Mouse (Mus musculus): ENCODE data around the gene Svop. TPM values are rescaled to one million over a fixed set of nuclear protein-coding genes. Genes with fewer than 3 reads are reported as not detected.

Svop gene
- polyA plus RNA-seq, 1 experiment from 2014 or later = 0.05 TPM

DNA sequence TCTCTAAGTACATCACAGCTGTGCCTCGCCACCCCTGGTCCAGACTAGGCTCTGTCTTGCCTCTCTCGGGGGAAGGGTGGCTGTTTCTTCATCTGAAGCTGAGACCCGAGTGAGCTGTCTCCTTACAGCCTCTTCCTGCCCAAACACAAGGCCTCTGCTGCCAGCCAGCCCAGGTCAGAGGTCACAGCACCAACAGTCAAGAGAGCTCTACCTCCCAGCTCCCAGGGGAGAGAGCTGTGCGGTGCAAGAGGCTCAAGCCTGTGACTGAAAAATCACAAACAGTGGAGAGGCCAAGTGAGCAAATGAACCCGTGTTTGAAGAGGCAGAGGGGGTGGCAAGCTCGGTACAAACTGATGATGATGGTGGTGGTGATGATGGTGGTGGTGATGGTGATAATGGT lies 24.8 kb downstream of the Svop start:
- Histone ChIP-seq H3K4me1 (replicated peaks) (no peaks in the 10 kb centered on the region), H3K9ac (no peak overlapping the region), H3K27ac (no peak overlapping the region), H3K4me3 (replicated peaks) (no peak overlapping the region), H3K27me3 (no peaks in the 10 kb centered on the region), H3K36me3 (no peaks in the 10 kb centered on the region), H3K4me2 (no peak overlapping the region), H3K9me3 (replicated peaks) (no peaks in the 10 kb centered on the region)
- no peak for DNase-seq
- ATAC-seq (ENCODE audit: low read depth) = no peak
- WGBS (ENCODE audit: insufficient replicate concordance) = 31% methylated on average over 6 of the region's 6 CpGs

DNA sequence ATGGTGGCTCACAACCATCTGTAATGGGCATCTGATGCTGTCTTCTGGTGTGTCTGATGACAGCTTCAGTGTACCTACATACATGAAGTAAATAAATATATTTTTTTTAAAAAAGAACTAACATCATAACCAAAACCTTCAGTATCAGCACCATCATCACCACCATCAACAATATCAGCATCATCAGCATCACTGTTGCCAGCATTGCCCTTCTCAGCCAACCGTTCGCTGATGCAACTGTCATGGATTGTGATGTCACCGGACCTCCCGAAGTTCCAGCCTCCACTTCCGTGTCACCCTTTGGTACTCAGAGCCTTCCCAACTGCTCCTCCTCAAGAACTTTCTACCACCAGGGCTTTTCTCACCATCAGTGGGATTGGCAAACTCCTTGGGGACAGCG lies 26.2 kb downstream of the Svop start, which contains the start of gene Usp30:
TSS of gene Usp30 (plus strand) at position 301 of the 400 bp plus-strand sequence.
- H3K4me1 ChIP-seq (replicated peaks) = no peaks in the 10 kb centered on the region
- no peak within 1 kb of the TSS for H3K4me2 ChIP-seq
- H3K27ac ChIP-seq = no peak within 1 kb of the TSS
- WGBS (ENCODE audit: insufficient replicate concordance) = 79% methylated on average over 6 of the region's 6 CpGs
- no peak for ATAC-seq (ENCODE audit: low read depth)
- H3K9ac ChIP-seq = no peak within 1 kb of the TSS
- DNase-seq = no peak
- no peaks in the 10 kb centered on the region for H3K9me3 ChIP-seq (replicated peaks)
- no peaks in the 10 kb centered on the region for H3K36me3 ChIP-seq
- no peaks in the 10 kb centered on the region for H3K27me3 ChIP-seq
- H3K4me3 ChIP-seq (replicated peaks) = no peak within 1 kb of the TSS

DNA sequence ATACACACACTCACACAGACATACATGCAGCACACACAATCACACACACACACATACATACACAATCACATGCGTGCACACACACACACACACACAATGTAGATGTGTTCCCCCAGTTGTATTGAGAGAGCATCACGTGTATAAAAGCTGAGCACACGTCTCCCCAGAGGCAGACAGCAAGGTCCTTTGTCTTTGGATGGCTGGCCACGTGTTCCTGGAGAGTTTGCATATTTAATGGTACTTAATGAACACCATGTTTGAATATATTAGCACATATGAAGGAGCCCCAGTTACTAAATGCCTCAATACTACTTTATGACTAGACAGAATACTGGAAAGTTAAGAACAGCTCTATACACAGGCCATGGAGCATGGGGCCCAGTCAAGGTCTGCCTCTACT lies 27.4 kb downstream of the Svop start:
- WGBS (ENCODE audit: insufficient replicate concordance) = 53% methylated on average over 4 of the region's 4 CpGs
- no peak overlapping the region for H3K4me3 ChIP-seq (replicated peaks)
- no peaks in the 10 kb centered on the region for H3K36me3 ChIP-seq
- H3K27ac ChIP-seq = no peak overlapping the region
- no peaks in the 10 kb centered on the region for H3K9me3 ChIP-seq (replicated peaks)
- ATAC-seq (ENCODE audit: low read depth) = no peak
- no peak for DNase-seq
- H3K9ac ChIP-seq = no peak overlapping the region
- H3K4me2 ChIP-seq = no peak overlapping the region
- H3K27me3 ChIP-seq = no peaks in the 10 kb centered on the region
- H3K4me1 ChIP-seq (replicated peaks) = no peaks in the 10 kb centered on the region

DNA sequence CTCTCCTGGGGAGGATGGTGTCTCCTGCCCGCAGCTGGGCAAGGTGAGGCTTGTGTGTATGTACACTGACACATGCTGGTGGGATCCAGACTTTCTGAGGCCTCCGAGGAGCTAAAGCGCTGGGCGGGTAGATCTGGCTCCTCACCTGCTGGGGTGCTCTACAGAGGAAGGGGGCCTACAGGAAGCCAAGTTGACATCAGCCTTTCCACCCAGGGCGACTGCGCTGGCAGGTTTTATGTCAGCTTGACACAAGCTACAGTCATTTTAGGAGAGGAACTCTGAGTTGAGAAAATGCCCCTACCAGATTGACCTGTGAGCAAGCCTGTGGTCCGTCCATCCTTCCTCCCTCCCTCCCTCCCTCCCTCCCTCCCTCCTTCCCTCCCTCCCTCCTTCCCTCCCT lies 29.7 kb downstream of the Svop start:
- Histone ChIP-seq H3K27me3 (no peaks in the 10 kb centered on the region), H3K4me3 (replicated peaks) (no peak overlapping the region), H3K4me1 (replicated peaks) (no peaks in the 10 kb centered on the region), H3K9ac (no peak overlapping the region), H3K4me2 (no peak overlapping the region), H3K36me3 (no peaks in the 10 kb centered on the region), H3K9me3 (replicated peaks) (no peaks in the 10 kb centered on the region), H3K27ac (no peak overlapping the region)
- no peak for DNase-seq
- 35% methylated on average over 7 of the region's 7 CpGs for WGBS (ENCODE audit: insufficient replicate concordance)
- no peak for ATAC-seq (ENCODE audit: low read depth)

DNA sequence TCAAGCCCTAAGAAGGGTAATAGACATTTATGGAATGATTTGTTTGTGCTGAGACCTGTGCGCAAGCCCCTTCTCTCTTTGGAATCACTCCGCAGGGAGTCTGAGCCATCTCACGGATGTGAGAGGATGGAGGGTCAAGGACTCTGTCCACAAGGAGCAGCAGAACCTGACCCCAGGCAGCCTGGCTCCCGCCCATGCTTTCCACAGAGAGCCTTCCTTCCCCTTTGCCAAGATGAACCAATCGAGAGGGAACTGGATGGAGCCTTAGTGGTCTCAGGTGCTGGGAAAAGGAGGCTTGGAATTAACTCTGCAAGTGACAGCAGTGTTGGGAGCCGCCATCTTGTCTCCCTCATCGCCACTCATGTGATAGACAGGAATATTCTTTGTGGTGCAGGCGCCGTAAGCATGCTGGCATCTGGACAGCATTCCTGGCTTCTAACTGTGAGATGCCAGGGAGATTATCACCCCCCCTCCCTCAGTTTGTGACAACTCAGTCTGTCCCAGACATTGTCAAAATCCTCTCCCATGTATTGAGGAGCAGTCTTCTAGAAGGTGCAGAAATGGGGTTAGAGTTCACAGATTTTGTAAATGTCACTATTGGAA lies 34.1 kb downstream of the Svop start:
- 67% methylated on average over 9 of the region's 9 CpGs for WGBS (ENCODE audit: insufficient replicate concordance)
- no peak overlapping the region for H3K27ac ChIP-seq
- no peaks in the 10 kb centered on the region for H3K27me3 ChIP-seq
- H3K4me2 ChIP-seq = no peak overlapping the region
- ATAC-seq (ENCODE audit: low read depth) = no peak
- no peaks in the 10 kb centered on the region for H3K9me3 ChIP-seq (replicated peaks)
- H3K4me1 ChIP-seq (replicated peaks) = no peaks in the 10 kb centered on the region
- H3K9ac ChIP-seq = no peak overlapping the region
- no peaks in the 10 kb centered on the region for H3K36me3 ChIP-seq
- DNase-seq = no peak
- H3K4me3 ChIP-seq (replicated peaks) = no peak overlapping the region

DNA sequence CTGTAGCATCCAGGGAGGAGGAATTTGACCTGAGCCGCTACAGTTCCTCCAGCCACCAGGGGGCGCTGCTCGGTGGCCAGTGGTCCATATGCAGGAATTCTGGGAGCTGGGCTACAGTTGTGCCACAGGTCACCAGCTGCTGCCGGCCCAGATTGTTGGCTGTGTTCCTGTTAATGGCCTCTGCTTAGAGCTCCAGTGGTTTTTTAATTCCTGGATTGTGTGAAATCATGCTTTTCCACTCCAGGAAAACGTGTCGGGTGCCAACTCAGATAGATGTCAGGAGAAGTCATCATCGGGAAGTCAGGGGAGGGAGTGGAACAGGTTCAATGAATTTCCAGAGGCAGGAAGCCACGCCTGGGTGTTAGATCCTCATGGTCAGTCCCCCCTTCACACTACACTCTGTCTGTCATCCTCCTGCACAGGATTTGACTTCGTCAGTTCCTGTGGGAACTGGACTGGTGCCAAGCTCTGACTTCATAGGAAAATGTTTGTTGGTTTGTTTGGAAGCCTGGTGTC lies 39.1 kb downstream of the Svop start:
- Histone ChIP-seq H3K36me3 (no peaks in the 10 kb centered on the region), H3K27me3 (peaks cover 9% of the 10 kb centered on the region; the same call in 1 of the 2 replicates), H3K4me3 (replicated peaks) (no peak overlapping the region), H3K27ac (no peak overlapping the region), H3K4me1 (replicated peaks) (no peaks in the 10 kb centered on the region), H3K4me2 (no peak overlapping the region), H3K9me3 (replicated peaks) (no peaks in the 10 kb centered on the region), H3K9ac (no peak overlapping the region)
- ATAC-seq (ENCODE audit: low read depth) (no peak), DNase-seq (peak; percentile 25)
- 25% methylated on average over 9 of the region's 9 CpGs for WGBS (ENCODE audit: insufficient replicate concordance)

DNA sequence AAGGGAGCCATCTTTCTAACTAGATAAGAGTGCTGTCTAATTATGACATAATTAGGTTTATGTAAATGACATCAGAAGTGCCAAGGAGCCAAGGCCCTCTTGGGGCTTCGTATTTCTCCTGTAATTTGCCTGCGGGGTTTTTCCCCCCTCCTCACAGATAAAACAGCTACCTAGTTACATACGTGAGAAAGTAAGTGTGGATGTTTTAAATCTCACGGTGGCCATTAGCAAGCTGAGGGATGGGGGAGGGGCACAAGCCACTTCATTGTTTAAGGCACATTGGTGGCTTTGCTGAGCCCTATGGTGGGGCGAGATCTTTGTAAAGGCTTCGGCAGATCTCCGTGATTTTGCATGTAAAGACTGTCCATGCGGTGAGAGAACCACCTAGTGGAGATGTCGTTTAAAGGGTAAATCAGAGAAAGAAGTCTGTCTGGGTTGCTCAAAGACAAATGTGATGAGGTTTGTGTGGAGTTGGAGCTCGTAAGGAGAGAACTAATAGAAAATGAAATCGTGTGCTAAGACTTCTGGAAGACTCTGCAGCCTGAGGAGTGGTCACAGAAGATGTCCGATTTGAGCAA lies 42.5 kb downstream of the Svop start:
- Histone ChIP-seq H3K36me3 (no peaks in the 10 kb centered on the region), H3K4me2 (no peak overlapping the region), H3K27ac (no peak overlapping the region), H3K9ac (no peak overlapping the region), H3K9me3 (replicated peaks) (no peaks in the 10 kb centered on the region), H3K4me1 (replicated peaks) (no peaks in the 10 kb centered on the region), H3K27me3 (peaks cover 11% of the 10 kb centered on the region; the same call in 1 of the 2 replicates), H3K4me3 (replicated peaks) (no peak overlapping the region)
- ATAC-seq (ENCODE audit: low read depth) (no peak), DNase-seq (no peak)
- 44% methylated on average over 12 of the region's 12 CpGs for WGBS (ENCODE audit: insufficient replicate concordance)

DNA sequence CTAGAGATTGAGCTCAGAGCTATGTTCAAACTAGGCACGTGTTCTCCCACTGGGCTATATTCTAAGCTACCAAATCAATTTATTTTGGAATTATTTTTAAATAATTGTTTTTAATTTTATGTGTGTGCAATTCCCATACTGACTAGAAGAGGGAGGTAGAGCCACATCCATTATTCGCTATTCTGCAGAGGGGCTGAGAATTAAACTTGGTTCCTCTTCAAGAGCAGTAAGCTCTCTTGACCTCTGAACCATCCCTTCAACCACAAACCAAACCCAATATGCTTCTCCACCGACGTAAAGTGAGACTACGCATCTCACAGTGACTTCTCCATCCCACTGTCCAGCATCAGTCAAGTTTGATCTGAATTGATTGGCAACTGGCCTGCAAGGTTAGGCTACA lies 44.2 kb downstream of the Svop start:
- DNase-seq (no peak), ATAC-seq (ENCODE audit: low read depth) (no peak)
- Histone ChIP-seq H3K4me2 (no peak overlapping the region), H3K9me3 (replicated peaks) (no peaks in the 10 kb centered on the region), H3K36me3 (no peaks in the 10 kb centered on the region), H3K4me1 (replicated peaks) (peaks cover 2% of the 10 kb centered on the region), H3K9ac (no peak overlapping the region), H3K27ac (no peak overlapping the region), H3K4me3 (replicated peaks) (no peak overlapping the region), H3K27me3 (peaks cover 11% of the 10 kb centered on the region; the same call in 1 of the 2 replicates)
- 33% methylated on average over 5 of the region's 5 CpGs for WGBS (ENCODE audit: insufficient replicate concordance)

DNA sequence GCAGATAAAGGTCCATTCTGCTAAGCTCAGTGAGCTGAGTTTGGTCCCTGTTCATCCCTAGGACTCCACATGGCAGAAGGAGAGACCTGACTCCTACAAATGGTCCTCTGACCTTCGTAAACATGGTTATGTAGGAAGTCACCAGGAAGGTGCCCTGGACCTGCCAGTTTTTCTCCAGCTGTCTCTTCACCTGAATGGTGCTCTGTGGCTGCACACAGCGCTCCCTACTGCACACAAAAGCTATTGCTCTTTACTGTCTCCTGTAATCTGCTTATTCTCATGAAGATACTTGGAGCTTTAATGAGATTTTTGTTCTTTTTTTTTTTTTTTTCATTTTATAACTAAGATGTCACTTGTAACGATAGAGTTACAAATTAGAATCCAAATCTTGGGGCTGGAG lies 44.8 kb downstream of the Svop start:
- Histone ChIP-seq H3K36me3 (no peaks in the 10 kb centered on the region), H3K4me3 (replicated peaks) (no peak overlapping the region), H3K4me2 (no peak overlapping the region), H3K9ac (no peak overlapping the region), H3K27me3 (peaks cover 11% of the 10 kb centered on the region; the same call in 1 of the 2 replicates), H3K9me3 (replicated peaks) (no peaks in the 10 kb centered on the region), H3K4me1 (replicated peaks) (peaks cover 7% of the 10 kb centered on the region), H3K27ac (no peak overlapping the region)
- no peak for DNase-seq
- WGBS (ENCODE audit: insufficient replicate concordance) = 35% methylated on average over 3 of the region's 3 CpGs
- no peak for ATAC-seq (ENCODE audit: low read depth)

DNA sequence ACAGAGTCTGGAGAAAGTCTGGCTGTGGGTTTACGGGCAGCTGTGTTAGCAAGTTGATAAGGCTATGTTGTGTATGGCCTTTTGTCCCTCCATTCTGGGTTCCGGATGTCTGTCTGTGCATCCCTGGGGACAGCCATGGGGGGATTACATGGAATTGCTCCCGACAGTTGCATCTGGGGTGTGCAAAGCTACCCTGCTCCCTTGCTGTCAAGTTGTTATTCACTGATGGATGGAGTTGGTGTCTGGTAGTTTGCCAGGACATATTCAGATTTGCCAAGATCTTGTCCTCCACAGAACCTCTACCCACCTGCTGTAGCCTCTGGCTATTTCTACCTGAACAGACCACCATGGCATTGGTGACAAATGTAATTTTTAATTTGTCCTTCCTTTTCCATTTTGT lies 45.2 kb downstream of the Svop start:
- no peak overlapping the region for H3K4me2 ChIP-seq
- H3K36me3 ChIP-seq = no peaks in the 10 kb centered on the region
- peaks cover 12% of the 10 kb centered on the region for H3K4me1 ChIP-seq (replicated peaks)
- H3K9ac ChIP-seq = no peak overlapping the region
- no peaks in the 10 kb centered on the region for H3K9me3 ChIP-seq (replicated peaks)
- DNase-seq (no peak), ATAC-seq (ENCODE audit: low read depth) (no peak)
- no peak overlapping the region for H3K4me3 ChIP-seq (replicated peaks)
- peaks cover 11% of the 10 kb centered on the region; the same call in 1 of the 2 replicates for H3K27me3 ChIP-seq
- H3K27ac ChIP-seq = no peak overlapping the region
- 18% methylated on average over 3 of the region's 3 CpGs for WGBS (ENCODE audit: insufficient replicate concordance)

DNA sequence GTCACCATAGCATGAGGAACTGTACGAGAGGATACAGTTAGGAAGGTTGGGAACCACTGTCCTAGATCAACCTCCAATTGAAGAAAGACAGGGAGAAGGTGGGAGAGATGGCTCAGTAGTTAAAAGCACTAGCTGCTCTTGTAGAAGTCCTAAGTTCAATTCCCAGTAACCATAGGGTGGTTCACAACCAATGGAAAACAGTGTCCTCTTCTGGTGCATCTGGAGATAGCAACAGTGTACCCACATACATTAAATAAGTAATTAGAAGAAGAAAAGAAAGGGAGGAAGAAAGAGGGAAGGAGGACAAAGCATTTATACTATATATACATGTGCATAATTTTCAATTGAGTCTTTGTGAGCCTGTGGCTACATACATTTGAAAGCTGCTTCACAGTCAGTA lies 46.2 kb downstream of the Svop start:
- peaks cover 14% of the 10 kb centered on the region for H3K4me1 ChIP-seq (replicated peaks)
- DNase-seq = no peak
- no peak overlapping the region for H3K9ac ChIP-seq
- ATAC-seq (ENCODE audit: low read depth) = no peak
- H3K27ac ChIP-seq = no peak overlapping the region
- no peak overlapping the region for H3K4me2 ChIP-seq
- 46% methylated on average over 1 of the region's 1 CpGs for WGBS (ENCODE audit: insufficient replicate concordance)
- H3K9me3 ChIP-seq (replicated peaks) = no peaks in the 10 kb centered on the region
- no peak overlapping the region for H3K4me3 ChIP-seq (replicated peaks)
- peaks cover 11% of the 10 kb centered on the region; the same call in 1 of the 2 replicates for H3K27me3 ChIP-seq
- no peaks in the 10 kb centered on the region for H3K36me3 ChIP-seq

DNA sequence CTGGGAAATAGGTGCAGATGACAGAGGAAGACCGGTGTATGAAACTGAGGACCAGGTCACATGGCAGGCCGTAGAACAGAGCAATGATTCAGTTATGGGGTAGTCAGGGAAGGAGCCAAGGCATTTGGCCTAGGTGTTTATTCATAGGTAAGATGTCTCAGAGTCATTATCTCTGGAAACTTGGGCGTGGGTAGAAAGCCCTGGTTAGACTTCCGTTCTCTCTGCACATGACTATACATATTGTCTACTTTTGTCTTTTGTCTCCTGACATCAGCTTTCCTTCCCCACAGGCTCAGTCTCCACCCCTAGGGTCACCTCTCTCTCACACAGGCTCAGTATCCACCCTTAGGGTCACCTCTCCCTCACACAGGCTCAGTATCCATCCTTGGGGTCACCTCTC lies 47.6 kb downstream of the Svop start:
- H3K27ac ChIP-seq = no peak overlapping the region
- DNase-seq (no peak), ATAC-seq (ENCODE audit: low read depth) (no peak)
- H3K9me3 ChIP-seq (replicated peaks) = no peaks in the 10 kb centered on the region
- peaks cover 11% of the 10 kb centered on the region; the same call in 1 of the 2 replicates for H3K27me3 ChIP-seq
- H3K4me1 ChIP-seq (replicated peaks) = peaks cover 14% of the 10 kb centered on the region
- no peaks in the 10 kb centered on the region for H3K36me3 ChIP-seq
- no peak overlapping the region for H3K4me3 ChIP-seq (replicated peaks)
- 53% methylated on average over 4 of the region's 4 CpGs for WGBS (ENCODE audit: insufficient replicate concordance)
- no peak overlapping the region for H3K9ac ChIP-seq
- H3K4me2 ChIP-seq = no peak overlapping the region

Data from liver, embryonic 13.5 days (tissue).